Mouse (Mus musculus): Measurements from ENCODE around the gene Nxt2. TPM values are rescaled to one million over a fixed set of nuclear protein-coding genes. Genes with fewer than 3 reads are reported as not detected.

Gene Nxt2
- total RNA-seq, 2 experiments from 2014 or later: 16.6 to 17.1 TPM

Other genes starting within 250 kb of the Nxt2 start
- under 1 TPM in 1 of 2 experiments, not detected in 1; 0.06 TPM for gene Gucy2f, start 29.8 kb upstream of the Nxt2 start, total RNA-seq (2021)
- gene Kcne1l, start 79.5 kb downstream of the Nxt2 start, total RNA-seq (2021): 1 to 10 TPM; 4.0 to 4.5 TPM
- gene Acsl4, start 163.8 kb downstream of the Nxt2 start, total RNA-seq (2021): 100 to 1,000 TPM; 132 to 144 TPM

Data from adrenal gland, postnatal 4 days (tissue).